Mouse (Mus musculus): ENCODE results near the gene Trp53i11. TPM values are rescaled to one million over a fixed set of nuclear protein-coding genes. Genes with fewer than 3 reads are reported as not detected.

The Trp53i11 gene
- polyA plus RNA-seq, 1 experiment from 2014 or later, result 37.0 TPM

- Histone ChIP-seq H3K4me1 (peaks cover 37% of the 10 kb centered on the region), H3K4me3 (no peak overlapping the region), H3K9me3 (no peaks in the 10 kb centered on the region), H3K36me3 (no peaks in the 10 kb centered on the region), H3K27ac (0 out of 2 replicates have a peak overlapping the region, but pooled peaks have one; percentile 33), H3K4me2 (replicated peaks) (no peak overlapping the region), H3K27me3 (peaks cover 15% of the 10 kb centered on the region), H3K9ac (no peak overlapping the region)
- WGBS, result 19% methylated on average over 5 of the region's 5 CpGs
- no peak for ATAC-seq (ENCODE audit: insufficient number of reproducible peaks, insufficient read depth, low FRiP score, low TSS enrichment)
These were observed 13.2 kb upstream of the Trp53i11 start for GRCm38 (mm10) chr2:93174159-93174558.

GRCm38 (mm10) chr2:93175278-93175677 is 12.1 kb upstream of the Trp53i11 start:
- Histone ChIP-seq H3K4me2 (replicated peaks) (no peak overlapping the region), H3K27ac (no peak overlapping the region), H3K9me3 (no peaks in the 10 kb centered on the region), H3K4me1 (peaks cover 42% of the 10 kb centered on the region), H3K27me3 (peaks cover 26% of the 10 kb centered on the region), H3K9ac (no peak overlapping the region), H3K4me3 (no peak overlapping the region), H3K36me3 (no peaks in the 10 kb centered on the region)
- ATAC-seq (ENCODE audit: insufficient number of reproducible peaks, insufficient read depth, low FRiP score, low TSS enrichment), result no peak
- 8% methylated on average over 5 of the region's 5 CpGs for WGBS

GRCm38 (mm10) chr2:93175721-93176120 is 11.6 kb upstream of the Trp53i11 start:
- no peak for ATAC-seq (ENCODE audit: insufficient number of reproducible peaks, insufficient read depth, low FRiP score, low TSS enrichment)
- Histone ChIP-seq H3K4me1 (peaks cover 41% of the 10 kb centered on the region), H3K27me3 (peaks cover 30% of the 10 kb centered on the region), H3K27ac (no peak overlapping the region), H3K9me3 (no peaks in the 10 kb centered on the region), H3K4me3 (no peak overlapping the region), H3K36me3 (no peaks in the 10 kb centered on the region), H3K9ac (no peak overlapping the region), H3K4me2 (replicated peaks) (no peak overlapping the region)
- WGBS, result 61% methylated on average over 2 of the region's 2 CpGs

GRCm38 (mm10) chr2:93176193-93176798 is 11.1 kb upstream of the Trp53i11 start:
- H3K4me2 ChIP-seq (replicated peaks), result peak overlapping the region; percentile 28; the same call in 1 of the 2 replicates
- no peaks in the 10 kb centered on the region for H3K36me3 ChIP-seq
- H3K4me3 ChIP-seq, result no peak overlapping the region
- peaks cover 36% of the 10 kb centered on the region for H3K27me3 ChIP-seq
- WGBS, result 14% methylated on average over 4 of the region's 4 CpGs
- no peaks in the 10 kb centered on the region for H3K9me3 ChIP-seq
- peaks cover 39% of the 10 kb centered on the region for H3K4me1 ChIP-seq
- H3K27ac ChIP-seq, result 0 out of 2 replicates have a peak overlapping the region, but pooled peaks have one; percentile 58
- no peak overlapping the region for H3K9ac ChIP-seq
- ATAC-seq (ENCODE audit: insufficient number of reproducible peaks, insufficient read depth, low FRiP score, low TSS enrichment), result no peak

GRCm38 (mm10) chr2:93176871-93177667 is 10.3 kb upstream of the Trp53i11 start:
- 2% methylated on average over 17 of the region's 17 CpGs for WGBS
- peaks cover 44% of the 10 kb centered on the region for H3K27me3 ChIP-seq
- no peak overlapping the region for H3K4me3 ChIP-seq
- peak overlapping the region; percentile 28 for H3K4me2 ChIP-seq (replicated peaks)
- H3K4me1 ChIP-seq, result peaks cover 39% of the 10 kb centered on the region
- H3K9me3 ChIP-seq, result no peaks in the 10 kb centered on the region
- no peaks in the 10 kb centered on the region for H3K36me3 ChIP-seq
- ATAC-seq (ENCODE audit: insufficient number of reproducible peaks, insufficient read depth, low FRiP score, low TSS enrichment), result 0 out of 2 replicates have a peak, but pooled peaks have one; percentile 29
- H3K27ac ChIP-seq, result 0 out of 2 replicates have a peak overlapping the region, but pooled peaks have one; percentile 23
- no peak overlapping the region for H3K9ac ChIP-seq

- H3K4me1 ChIP-seq, result peaks cover 39% of the 10 kb centered on the region
These were observed 9.6 kb upstream of the Trp53i11 start for GRCm38 (mm10) chr2:93177668-93178312.

GRCm38 (mm10) chr2:93178313-93178677 is 9.1 kb upstream of the Trp53i11 start:
- no peaks in the 10 kb centered on the region for H3K36me3 ChIP-seq
- no peak overlapping the region for H3K4me3 ChIP-seq
- H3K9me3 ChIP-seq, result no peaks in the 10 kb centered on the region
- no peak overlapping the region for H3K4me2 ChIP-seq (replicated peaks)
- ATAC-seq (ENCODE audit: insufficient number of reproducible peaks, insufficient read depth, low FRiP score, low TSS enrichment), result no peak
- peaks cover 54% of the 10 kb centered on the region for H3K27me3 ChIP-seq
- 81% methylated on average over 4 of the region's 4 CpGs for WGBS
- no peak overlapping the region for H3K9ac ChIP-seq
- H3K27ac ChIP-seq, result no peak overlapping the region
- peaks cover 39% of the 10 kb centered on the region for H3K4me1 ChIP-seq

More at GRCm38 (mm10) chr2:93177668-93178312, 9.6 kb upstream of the Trp53i11 start:
- Histone ChIP-seq H3K27ac (no peak overlapping the region), H3K4me2 (replicated peaks) (no peak overlapping the region), H3K9me3 (no peaks in the 10 kb centered on the region), H3K36me3 (no peaks in the 10 kb centered on the region), H3K27me3 (peaks cover 51% of the 10 kb centered on the region), H3K4me3 (no peak overlapping the region), H3K9ac (no peak overlapping the region)
- WGBS, result 76% methylated on average over 20 of the region's 20 CpGs
- no peak for ATAC-seq (ENCODE audit: insufficient number of reproducible peaks, insufficient read depth, low FRiP score, low TSS enrichment)

- peaks cover 58% of the 10 kb centered on the region for H3K27me3 ChIP-seq
- WGBS, result 47% methylated on average over 5 of the region's 5 CpGs
- H3K4me1 ChIP-seq, result peaks cover 37% of the 10 kb centered on the region
- no peak overlapping the region for H3K27ac ChIP-seq
- no peaks in the 10 kb centered on the region for H3K9me3 ChIP-seq
- peak overlapping the region; percentile 49; the same call in 1 of the 2 replicates for H3K9ac ChIP-seq
- no peaks in the 10 kb centered on the region for H3K36me3 ChIP-seq
- no peak overlapping the region for H3K4me3 ChIP-seq
- ATAC-seq (ENCODE audit: insufficient number of reproducible peaks, insufficient read depth, low FRiP score, low TSS enrichment), result no peak
- H3K4me2 ChIP-seq (replicated peaks), result peak overlapping the region; percentile 58
These were observed 7.7 kb upstream of the Trp53i11 start for GRCm38 (mm10) chr2:93179603-93180002.

GRCm38 (mm10) chr2:93180077-93180844 is 7.1 kb upstream of the Trp53i11 start:
- WGBS, result 2% methylated on average over 41 of the region's 41 CpGs
- no peak for ATAC-seq (ENCODE audit: insufficient number of reproducible peaks, insufficient read depth, low FRiP score, low TSS enrichment)
- Histone ChIP-seq H3K9me3 (no peaks in the 10 kb centered on the region), H3K27ac (0 out of 2 replicates have a peak overlapping the region, but pooled peaks have one; percentile 5), H3K36me3 (no peaks in the 10 kb centered on the region), H3K4me3 (peak overlapping the region; percentile 27), H3K27me3 (peaks cover 58% of the 10 kb centered on the region), H3K9ac (peak overlapping the region; percentile 49), H3K4me1 (peaks cover 31% of the 10 kb centered on the region), H3K4me2 (replicated peaks) (peak overlapping the region; percentile 58)

GRCm38 (mm10) chr2:93182859-93183258 is 4.5 kb upstream of the Trp53i11 start:
- H3K27me3 ChIP-seq, result peaks cover 68% of the 10 kb centered on the region
- H3K4me3 ChIP-seq, result no peak overlapping the region
- ATAC-seq (ENCODE audit: insufficient number of reproducible peaks, insufficient read depth, low FRiP score, low TSS enrichment), result no peak
- no peak overlapping the region for H3K4me2 ChIP-seq (replicated peaks)
- peaks cover 12% of the 10 kb centered on the region; the same call in 1 of the 2 replicates for H3K4me1 ChIP-seq
- H3K9ac ChIP-seq, result no peak overlapping the region
- no peaks in the 10 kb centered on the region for H3K36me3 ChIP-seq
- 79% methylated on average over 11 of the region's 11 CpGs for WGBS
- H3K9me3 ChIP-seq, result no peaks in the 10 kb centered on the region
- no peak overlapping the region for H3K27ac ChIP-seq

Data from embryonic facial prominence, embryonic 12.5 days (tissue).